Mouse (Mus musculus) intestine, postnatal 0 days (tissue): ENCODE results near the gene Ly9. TPM values are rescaled to one million over a fixed set of nuclear protein-coding genes. Genes with fewer than 3 reads are reported as not detected.

Source experiments
- ATAC-seq: fragments of 200-750 bp; cut with Nextera tagmentation; 2 replicates; pipeline ENCODE4 v1.8.0; 2017; ENCODE audit warnings: mild to moderate bottlenecking, moderate TSS enrichment, moderate library complexity
- H3K27ac ChIP-seq: fragments of 300-500 bp; sonication (generic); 2 replicates; pipeline ENCODE4 v1.5.1; 2014; ENCODE audit warnings: mild to moderate bottlenecking, low read depth, low read length, moderate library complexity
- H3K27me3 ChIP-seq: fragments of 300-500 bp; sonication (generic); replicated peaks from 2 replicates; pipeline ENCODE4 v1.6.1; 2014; ENCODE audit warnings: low read length, mixed read lengths; ENCODE audit not compliant: control insufficient read depth, insufficient read depth
- H3K36me3 ChIP-seq: fragments of 300-500 bp; sonication (generic); 2 replicates; pipeline ENCODE4 v1.6.1; 2014; ENCODE audit warnings: mild to moderate bottlenecking, moderate library complexity; ENCODE audit not compliant: control insufficient read depth, insufficient read depth
- H3K4me1 ChIP-seq: fragments of 300-500 bp; sonication (generic); replicated peaks from 2 replicates; pipeline ENCODE4 v1.6.1; 2014; ENCODE audit warnings: antibody characterized with exemption, low read length, mixed read lengths; ENCODE audit not compliant: control insufficient read depth, insufficient read depth
- H3K4me2 ChIP-seq: fragments of 300-500 bp; sonication (generic); replicated peaks from 2 replicates; pipeline ENCODE4 v1.6.1; 2014; ENCODE audit warnings: low read depth, mild to moderate bottlenecking, moderate library complexity
- H3K4me3 ChIP-seq: fragments of 300-500 bp; sonication (generic); 2 replicates; pipeline ENCODE4 v1.5.1; 2014; ENCODE audit warnings: low read depth, low read length
- H3K9ac ChIP-seq: fragments of 300-500 bp; sonication (generic); 2 replicates; pipeline ENCODE4 v1.6.1; 2014; ENCODE audit warnings: mild to moderate bottlenecking, low read depth, low read length
- H3K9me3 ChIP-seq: fragments of 300-500 bp; sonication (generic); 2 replicates; pipeline ENCODE4 v1.6.1; 2016; ENCODE audit warnings: mixed run types; ENCODE audit not compliant: control insufficient read depth
- CTCF ChIP-seq: sonication (generic); IDR thresholded peaks from 2 replicates; pipeline ENCODE4 v1.5.1; 2016; ENCODE audit warnings: low read depth, mild to moderate bottlenecking, control low read depth, antibody characterized with exemption, moderate library complexity
- WGBS: fragments of 180-500 bp; shearing (Covaris S2); extraction: QIAGEN DNeasy Blood & Tissue Kit; methylation state at CpG from one replicate; pipeline ENCODE4 v1.1.7; 2014; 5-methylcytosine and 5-hydroxymethylcytosine counted together
- polyA plus RNA-seq: library from polyadenylated mRNA; unstranded; fragments of >200 nt; fragmentation: Nextera tagmentation; extraction: Ambion mirVana; gene quantifications from 2 replicates; pipeline ENCODE4 v1.2.1, GENCODE M21; 2015

The Ly9 gene
- polyA plus RNA-seq = 0.18 and 0.55 TPM in 2 replicates

- no peaks in the 10 kb centered on the region for H3K36me3 ChIP-seq
- H3K9ac ChIP-seq = no peak within 1 kb of the TSS
- no peak within 1 kb of the TSS for H3K27ac ChIP-seq
- H3K27me3 ChIP-seq = no peaks in the 10 kb centered on the region
- H3K4me2 ChIP-seq = no peak within 1 kb of the TSS
- no peak for TF ChIP-seq CTCF
- no peak for ATAC-seq
- no peaks in the 10 kb centered on the region for H3K4me1 ChIP-seq
- no peaks in the 10 kb centered on the region for H3K9me3 ChIP-seq
- no peak within 1 kb of the TSS for H3K4me3 ChIP-seq
- 79% methylated on average over 9 of the region's 9 CpGs for WGBS
These were observed at the start of gene Ly9 for GRCm38 (mm10) chr1:171607176-171607575. TSS of gene Ly9 (minus strand) at chr1:171607410.

GRCm38 (mm10) chr1:171652734-171653133 lies 45.5 kb upstream of the Ly9 start, which contains the start of gene Slamf7:
TSS of gene Slamf7 (minus strand) at chr1:171653035.
- no peak within 1 kb of the TSS for H3K4me3 ChIP-seq
- no peaks in the 10 kb centered on the region for H3K4me1 ChIP-seq
- TF ChIP-seq CTCF = no peak
- no peaks in the 10 kb centered on the region for H3K36me3 ChIP-seq
- no peak within 1 kb of the TSS for H3K4me2 ChIP-seq
- H3K27me3 ChIP-seq = no peaks in the 10 kb centered on the region
- no peaks in the 10 kb centered on the region for H3K9me3 ChIP-seq
- H3K9ac ChIP-seq = no peak within 1 kb of the TSS
- 87% methylated on average over 5 of the region's 5 CpGs for WGBS
- ATAC-seq = no peak
- no peak within 1 kb of the TSS for H3K27ac ChIP-seq

- Histone ChIP-seq H3K27ac (no peak overlapping the region), H3K4me1 (no peaks in the 10 kb centered on the region), H3K4me2 (no peak overlapping the region), H3K27me3 (no peaks in the 10 kb centered on the region), H3K36me3 (no peaks in the 10 kb centered on the region), H3K9ac (no peak overlapping the region), H3K4me3 (no peak overlapping the region), H3K9me3 (no peaks in the 10 kb centered on the region)
- no peak for ATAC-seq
- TF ChIP-seq CTCF = no peak
- 63% methylated on average over 8 of the region's 8 CpGs for WGBS
These were observed 41.6 kb upstream of the Ly9 start for GRCm38 (mm10) chr1:171648840-171649239.

- Histone ChIP-seq H3K27ac (no peak overlapping the region), H3K36me3 (no peaks in the 10 kb centered on the region), H3K4me3 (no peak overlapping the region), H3K4me1 (no peaks in the 10 kb centered on the region), H3K9me3 (no peaks in the 10 kb centered on the region), H3K4me2 (no peak overlapping the region), H3K27me3 (no peaks in the 10 kb centered on the region), H3K9ac (no peak overlapping the region)
- no peak for TF ChIP-seq CTCF
- 85% methylated on average over 5 of the region's 5 CpGs for WGBS
- no peak for ATAC-seq
These were observed 40.5 kb upstream of the Ly9 start for GRCm38 (mm10) chr1:171647716-171648115.

- no peak for TF ChIP-seq CTCF
- no peak overlapping the region for H3K4me2 ChIP-seq
- H3K4me3 ChIP-seq = no peak overlapping the region
- no peak overlapping the region for H3K9ac ChIP-seq
- H3K4me1 ChIP-seq = no peaks in the 10 kb centered on the region
- ATAC-seq = no peak
- H3K27me3 ChIP-seq = no peaks in the 10 kb centered on the region
- H3K27ac ChIP-seq = no peak overlapping the region
- no peaks in the 10 kb centered on the region for H3K36me3 ChIP-seq
- WGBS = 61% methylated on average over 5 of the region's 5 CpGs
- no peaks in the 10 kb centered on the region for H3K9me3 ChIP-seq
These were observed 39.3 kb upstream of the Ly9 start for GRCm38 (mm10) chr1:171646429-171646940.

GRCm38 (mm10) chr1:171643612-171644011 lies 36.4 kb upstream of the Ly9 start:
- WGBS = 77% methylated on average over 7 of the region's 7 CpGs
- no peak for TF ChIP-seq CTCF
- Histone ChIP-seq H3K4me1 (no peaks in the 10 kb centered on the region), H3K4me2 (no peak overlapping the region), H3K9ac (no peak overlapping the region), H3K4me3 (no peak overlapping the region), H3K9me3 (no peaks in the 10 kb centered on the region), H3K27me3 (no peaks in the 10 kb centered on the region), H3K36me3 (no peaks in the 10 kb centered on the region), H3K27ac (no peak overlapping the region)
- ATAC-seq = no peak

GRCm38 (mm10) chr1:171640796-171641195 lies 33.6 kb upstream of the Ly9 start:
- no peaks in the 10 kb centered on the region for H3K36me3 ChIP-seq
- H3K9me3 ChIP-seq = no peaks in the 10 kb centered on the region
- H3K27ac ChIP-seq = no peak overlapping the region
- no peak for ATAC-seq
- H3K4me2 ChIP-seq = no peak overlapping the region
- H3K27me3 ChIP-seq = no peaks in the 10 kb centered on the region
- no peaks in the 10 kb centered on the region for H3K4me1 ChIP-seq
- TF ChIP-seq CTCF = no peak
- no peak overlapping the region for H3K9ac ChIP-seq
- no peak overlapping the region for H3K4me3 ChIP-seq
- 94% methylated on average over 6 of the region's 6 CpGs for WGBS
